Mouse (Mus musculus) heart, adult 9 months (tissue): ENCODE measurements around the gene Nploc4.

ENCODE experiments used
- DNase-seq, 2 experiments: peaks; one replicate each; pipeline ENCODE4 v3.0.0; 2022; ENCODE audit warnings: low spot score in 2 of 2

The Nploc4 gene

GRCm38 (mm10) chr11:120341661-120342060, 95.8 kb downstream of the Nploc4 start:
- no peak for DNase-seq

- no peak for DNase-seq
Measured at GRCm38 (mm10) chr11:120339978-120340513, 97.5 kb downstream of the Nploc4 start.

GRCm38 (mm10) chr11:120338786-120339185, 98.7 kb downstream of the Nploc4 start:
- no peak for DNase-seq

- no peak for DNase-seq
Measured at GRCm38 (mm10) chr11:120337447-120337846, 100.1 kb downstream of the Nploc4 start.

- DNase-seq, result no peak
Measured at GRCm38 (mm10) chr11:120335431-120336021, 102.0 kb downstream of the Nploc4 start.
